Mouse (Mus musculus) hindbrain, embryonic 14.5 days (tissue): ENCODE data around the gene Aida. TPM values are rescaled to one million over a fixed set of nuclear protein-coding genes. Genes with fewer than 3 reads are reported as not detected.
"Not testable (repeated sequence)": the region's sequence is repeated elsewhere in the genome, so short reads cannot be mapped to it uniquely, and the experiment has no call there.

Experiments used
- ATAC-seq: fragments of 200-750 bp; cut with Nextera tagmentation; 2 replicates; pipeline ENCODE4 v1.8.0; 2017; ENCODE audit warnings: moderate number of reproducible peaks, mild to moderate bottlenecking, moderate TSS enrichment, moderate library complexity; ENCODE audit not compliant: low FRiP score
- DNase-seq: peaks from one replicate; pipeline ENCODE4 v3.0.0-alpha.2; 2015; ENCODE audit warnings: low spot score
- H3K27ac ChIP-seq: fragments of 300-500 bp; sonication (generic); 2 replicates; pipeline ENCODE4 v1.5.1; 2014; ENCODE audit warnings: mild to moderate bottlenecking, moderate library complexity
- H3K27me3 ChIP-seq: fragments of 300-500 bp; sonication (generic); 2 replicates; pipeline ENCODE4 v1.6.1; 2014; ENCODE audit warnings: mild to moderate bottlenecking, low read length, mixed read lengths; ENCODE audit not compliant: control insufficient read depth, insufficient read depth
- H3K36me3 ChIP-seq: fragments of 300-500 bp; sonication (generic); replicated peaks from 2 replicates; pipeline ENCODE4 v1.6.1; 2014; ENCODE audit not compliant: control insufficient read depth, insufficient read depth
- H3K4me1 ChIP-seq: fragments of 300-500 bp; sonication (generic); replicated peaks from 2 replicates; pipeline ENCODE4 v1.6.1; 2014; ENCODE audit warnings: antibody characterized with exemption, low read length, mixed read lengths; ENCODE audit not compliant: control insufficient read depth, insufficient read depth
- H3K4me2 ChIP-seq: fragments of 300-500 bp; sonication (generic); replicated peaks from 2 replicates; pipeline ENCODE4 v1.6.1; 2014; ENCODE audit warnings: mild to moderate bottlenecking, moderate library complexity
- H3K4me3 ChIP-seq: fragments of 300-500 bp; sonication (generic); replicated peaks from 2 replicates; pipeline ENCODE4 v1.5.1; 2014; ENCODE audit warnings: mild to moderate bottlenecking, low read length
- H3K9ac ChIP-seq: fragments of 300-500 bp; sonication (generic); 2 replicates; pipeline ENCODE4 v1.6.1; 2014
- H3K9me3 ChIP-seq: fragments of 300-500 bp; sonication (generic); 2 replicates; pipeline ENCODE4 v1.6.1; 2016; ENCODE audit warnings: low read length; ENCODE audit not compliant: control insufficient read depth
- WGBS: fragments of 180-500 bp; shearing (Covaris S2); extraction: QIAGEN DNeasy Blood & Tissue Kit; methylation state at CpG from one replicate; pipeline ENCODE4 v1.1.7; 2014; 5-methylcytosine and 5-hydroxymethylcytosine counted together
- polyA plus RNA-seq: library from polyadenylated mRNA; unstranded; fragments of >200 nt; fragmentation: Nextera tagmentation; extraction: Ambion mirVana; gene quantifications from 2 replicates; pipeline ENCODE4 v1.2.1, GENCODE M21; 2014

The Aida gene
- polyA plus RNA-seq, 1 experiment from 2014 or later: 36.2 TPM

- H3K27ac ChIP-seq: no peak overlapping the region
- no peak for ATAC-seq
Observed at GRCm38 (mm10) chr1:183308476-183308875, 12.1 kb downstream of the Aida start.

GRCm38 (mm10) chr1:183309601-183310000 is 13.2 kb downstream of the Aida start:
- DNase-seq, ATAC-seq, H3K27me3 ChIP-seq, H3K27ac ChIP-seq, H3K4me3 ChIP-seq, H3K9me3 ChIP-seq, H3K4me2 ChIP-seq, H3K9ac ChIP-seq, H3K4me1 ChIP-seq: not testable (repeated sequence)
- H3K36me3 ChIP-seq: peaks cover 65% of the 10 kb centered on the region
- WGBS: 60% methylated on average over 2 of the region's 2 CpGs

More at GRCm38 (mm10) chr1:183308476-183308875, 12.1 kb downstream of the Aida start:
- no peak overlapping the region for H3K4me2 ChIP-seq
- DNase-seq: no peak
- peaks cover 54% of the 10 kb centered on the region for H3K36me3 ChIP-seq
- H3K4me1 ChIP-seq: no peaks in the 10 kb centered on the region
- no peaks in the 10 kb centered on the region for H3K27me3 ChIP-seq
- H3K9me3 ChIP-seq: no peaks in the 10 kb centered on the region
- no peak overlapping the region for H3K9ac ChIP-seq
- H3K4me3 ChIP-seq: no peak overlapping the region
- 85% methylated on average over 1 of the region's 1 CpGs for WGBS

GRCm38 (mm10) chr1:183312076-183312475 is 15.7 kb downstream of the Aida start:
- Histone ChIP-seq H3K4me2 (no peak overlapping the region), H3K27ac (no peak overlapping the region), H3K4me3 (no peak overlapping the region), H3K9me3 (no peaks in the 10 kb centered on the region), H3K36me3 (peaks cover 83% of the 10 kb centered on the region), H3K9ac (no peak overlapping the region), H3K27me3 (no peaks in the 10 kb centered on the region), H3K4me1 (no peaks in the 10 kb centered on the region)
- ATAC-seq (no peak), DNase-seq (no peak)
- 98% methylated on average over 2 of the region's 2 CpGs for WGBS

GRCm38 (mm10) chr1:183315783-183316182 is 19.4 kb downstream of the Aida start:
- Histone ChIP-seq H3K36me3 (peaks cover 82% of the 10 kb centered on the region), H3K4me1 (no peaks in the 10 kb centered on the region), H3K4me3 (no peak overlapping the region), H3K4me2 (no peak overlapping the region), H3K27me3 (no peaks in the 10 kb centered on the region), H3K27ac (no peak overlapping the region), H3K9ac (no peak overlapping the region), H3K9me3 (no peaks in the 10 kb centered on the region)
- no peak for DNase-seq
- 92% methylated on average over 2 of the region's 2 CpGs for whole genome bisulfite sequencing
- no peak for ATAC-seq

GRCm38 (mm10) chr1:183320708-183321107 is 24.3 kb downstream of the Aida start:
- no peak overlapping the region for H3K4me3 ChIP-seq
- no peak overlapping the region for H3K4me2 ChIP-seq
- H3K27ac ChIP-seq: no peak overlapping the region
- ATAC-seq: no peak
- H3K4me1 ChIP-seq: no peaks in the 10 kb centered on the region
- peaks cover 88% of the 10 kb centered on the region for H3K36me3 ChIP-seq
- 0 out of 2 replicates have a peak, but pooled peaks cover 4% of the 10 kb centered on the region for H3K9me3 ChIP-seq
- DNase-seq: no peak
- WGBS: 89% methylated on average over 3 of the region's 3 CpGs
- no peak overlapping the region for H3K9ac ChIP-seq
- H3K27me3 ChIP-seq: no peaks in the 10 kb centered on the region

- peaks cover 87% of the 10 kb centered on the region for H3K36me3 ChIP-seq
- not testable (repeated sequence) for H3K4me3 ChIP-seq, H3K4me2 ChIP-seq, H3K27ac ChIP-seq, DNase-seq, H3K4me1 ChIP-seq, H3K9me3 ChIP-seq, ATAC-seq, H3K27me3 ChIP-seq, H3K9ac ChIP-seq
- WGBS: 94% methylated on average over 5 of the region's 5 CpGs
Observed at GRCm38 (mm10) chr1:183322496-183322895, 26.1 kb downstream of the Aida start.

- WGBS: 100% methylated on average over 2 of the region's 2 CpGs
- H3K4me1 ChIP-seq: no peaks in the 10 kb centered on the region
- 0 out of 2 replicates have a peak, but pooled peaks cover 4% of the 10 kb centered on the region for H3K9me3 ChIP-seq
- H3K36me3 ChIP-seq: peaks cover 91% of the 10 kb centered on the region
- no peaks in the 10 kb centered on the region for H3K27me3 ChIP-seq
- DNase-seq: no peak
- no peak for ATAC-seq
- no peak overlapping the region for H3K27ac ChIP-seq
- H3K9ac ChIP-seq: no peak overlapping the region
- H3K4me2 ChIP-seq: no peak overlapping the region
- no peak overlapping the region for H3K4me3 ChIP-seq
Observed at GRCm38 (mm10) chr1:183323923-183324322, 27.5 kb downstream of the Aida start.

- H3K36me3 ChIP-seq: peaks cover 91% of the 10 kb centered on the region
- no peaks in the 10 kb centered on the region for H3K4me1 ChIP-seq
Observed at GRCm38 (mm10) chr1:183324433-183324832, 28.0 kb downstream of the Aida start.

GRCm38 (mm10) chr1:183327171-183327570 is 30.8 kb downstream of the Aida start:
- H3K36me3 ChIP-seq: peaks cover 95% of the 10 kb centered on the region
- DNase-seq (no peak), ATAC-seq (no peak)
- no peak overlapping the region for H3K4me3 ChIP-seq
- no peak overlapping the region for H3K4me2 ChIP-seq
- 95% methylated on average over 8 of the region's 8 CpGs for WGBS
- no peaks in the 10 kb centered on the region for H3K4me1 ChIP-seq
- H3K9ac ChIP-seq: no peak overlapping the region
- H3K27ac ChIP-seq: no peak overlapping the region
- H3K9me3 ChIP-seq: 0 out of 2 replicates have a peak, but pooled peaks cover 4% of the 10 kb centered on the region
- H3K27me3 ChIP-seq: no peaks in the 10 kb centered on the region

More at GRCm38 (mm10) chr1:183324433-183324832, 28.0 kb downstream of the Aida start:
- Histone ChIP-seq H3K4me3 (no peak overlapping the region), H3K9ac (no peak overlapping the region), H3K27me3 (no peaks in the 10 kb centered on the region), H3K4me2 (no peak overlapping the region), H3K9me3 (0 out of 2 replicates have a peak, but pooled peaks cover 4% of the 10 kb centered on the region), H3K27ac (no peak overlapping the region)
- WGBS: 98% methylated on average over 6 of the region's 6 CpGs
- ATAC-seq: no peak
- DNase-seq: no peak

- H3K27ac ChIP-seq, H3K4me2 ChIP-seq, DNase-seq, H3K4me3 ChIP-seq, H3K9ac ChIP-seq, H3K27me3 ChIP-seq, ATAC-seq, H3K9me3 ChIP-seq: not testable (repeated sequence)
- H3K36me3 ChIP-seq: peaks cover 51% of the 10 kb centered on the region
- WGBS: 100% methylated on average over 1 of the region's 1 CpGs
- H3K4me1 ChIP-seq: peaks cover 17% of the 10 kb centered on the region; the same call in 1 of the 2 replicates
Observed at GRCm38 (mm10) chr1:183342902-183343301, 46.5 kb downstream of the Aida start.
